Mouse (Mus musculus) cortical plate, adult 2 months (tissue): ENCODE measurements around the gene Ly9. TPM values are rescaled to one million over a fixed set of nuclear protein-coding genes. Genes with fewer than 3 reads are reported as not detected.

Experiments used
- H3K27ac ChIP-seq: fragments of 200-500 bp; 2 replicates; pipeline ENCODE4 v1.5.1; 2012; ENCODE audit warnings: low read length, control low read depth, inconsistent platforms; ENCODE audit not compliant: insufficient read depth
- H3K4me1 ChIP-seq: fragments of 200-500 bp; 2 replicates; pipeline ENCODE4 v1.6.1; 2011; ENCODE audit warnings: low read length; ENCODE audit not compliant: control insufficient read depth, insufficient read depth
- H3K4me3 ChIP-seq: fragments of 200-500 bp; 2 replicates; pipeline ENCODE4 v1.5.1; 2011; ENCODE audit warnings: mild to moderate bottlenecking, low read length, control low read depth; ENCODE audit not compliant: insufficient read depth
- CTCF ChIP-seq: fragments of 200-500 bp; IDR thresholded peaks from 2 replicates; pipeline ENCODE4 v1.5.1; 2011; ENCODE audit warnings: mild to moderate bottlenecking, control low read depth, low read length; ENCODE audit not compliant: insufficient read depth; ENCODE audit errors: extremely low read depth
- POLR2A ChIP-seq: fragments of 200-500 bp; IDR thresholded peaks from 2 replicates; pipeline ENCODE4 v1.6.1; 2011; ENCODE audit warnings: mild to moderate bottlenecking, low read length, control low read depth; ENCODE audit not compliant: insufficient read depth; ENCODE audit errors: extremely low read depth
- polyA plus RNA-seq: library from polyadenylated mRNA; depleted of rRNA; stranded (reverse); fragments of >200 nt; gene quantifications from 2 replicates; pipeline ENCODE4 v1.2.3, GENCODE M21; 2012

Gene Ly9
- polyA plus RNA-seq, 1 experiment: 0.27 TPM

DNA sequence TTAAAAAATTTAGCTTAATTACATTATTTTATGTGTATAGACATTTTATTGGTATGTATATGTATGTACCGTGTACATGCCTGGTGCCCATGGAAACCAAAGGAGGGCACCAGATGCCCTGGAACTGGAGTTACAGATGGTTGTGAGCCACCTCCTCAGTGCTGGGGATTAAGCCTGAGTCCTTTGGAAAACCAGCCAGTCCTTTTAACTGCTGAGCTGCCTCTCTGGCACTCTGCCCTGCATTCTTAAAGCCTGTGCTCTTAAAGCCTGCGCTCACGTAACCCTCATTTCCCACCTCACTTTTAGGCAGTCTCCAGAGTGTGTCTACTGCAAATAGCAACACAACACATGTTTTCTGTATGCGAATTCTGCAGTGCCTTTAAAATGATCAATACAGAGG, 23.7 kb upstream of the Ly9 start:
- Histone ChIP-seq H3K4me3 (no peak overlapping the region), H3K27ac (no peak overlapping the region), H3K4me1 (no peaks in the 10 kb centered on the region)
- TF ChIP-seq CTCF (no peak), POLR2A (no peak)

DNA sequence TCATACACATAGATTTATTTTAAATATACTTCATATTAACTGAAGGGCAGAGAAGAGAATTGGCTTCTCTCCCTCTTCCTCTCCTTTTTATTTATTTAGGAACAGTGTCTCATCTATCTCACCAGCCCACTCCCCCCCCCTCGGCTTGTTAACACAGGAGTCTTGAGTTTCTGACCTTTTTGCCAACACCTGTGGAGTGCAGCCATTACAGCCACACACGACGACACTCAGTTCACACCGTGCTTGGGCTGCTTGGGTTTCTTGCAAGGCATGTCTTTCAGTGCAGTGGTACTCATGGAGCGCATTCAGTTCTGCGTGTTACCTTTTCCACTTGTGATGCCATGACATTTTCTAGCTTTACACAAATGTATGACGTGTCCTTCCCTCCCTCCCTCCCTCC, 22.8 kb upstream of the Ly9 start:
- H3K27ac ChIP-seq: no peak overlapping the region
- TF ChIP-seq CTCF (no peak), POLR2A (no peak)
- H3K4me1 ChIP-seq: no peaks in the 10 kb centered on the region
- H3K4me3 ChIP-seq: no peak overlapping the region

DNA sequence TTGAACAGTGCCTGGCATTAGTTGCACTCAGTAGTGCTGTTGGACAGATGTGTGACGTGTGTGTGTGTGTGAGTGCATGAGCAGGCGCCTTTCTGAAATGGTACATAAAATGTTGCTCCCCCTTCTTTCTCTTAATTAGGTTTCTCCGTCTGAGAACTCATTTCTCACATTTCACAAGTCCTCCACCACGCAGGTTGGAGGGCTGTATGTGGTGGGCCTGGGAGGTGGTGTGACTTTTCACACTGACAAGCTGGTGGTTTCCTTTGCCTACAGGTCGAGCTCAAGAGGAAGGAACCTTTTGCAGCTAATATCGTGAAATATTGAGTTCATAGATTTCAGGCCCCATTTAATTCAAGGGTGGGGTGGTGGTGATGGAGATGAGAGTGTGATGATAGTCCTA, 22.0 kb upstream of the Ly9 start:
- TF ChIP-seq POLR2A: no peak
- TF ChIP-seq CTCF: no peak
- Histone ChIP-seq H3K4me1 (no peaks in the 10 kb centered on the region), H3K4me3 (no peak overlapping the region), H3K27ac (no peak overlapping the region)

DNA sequence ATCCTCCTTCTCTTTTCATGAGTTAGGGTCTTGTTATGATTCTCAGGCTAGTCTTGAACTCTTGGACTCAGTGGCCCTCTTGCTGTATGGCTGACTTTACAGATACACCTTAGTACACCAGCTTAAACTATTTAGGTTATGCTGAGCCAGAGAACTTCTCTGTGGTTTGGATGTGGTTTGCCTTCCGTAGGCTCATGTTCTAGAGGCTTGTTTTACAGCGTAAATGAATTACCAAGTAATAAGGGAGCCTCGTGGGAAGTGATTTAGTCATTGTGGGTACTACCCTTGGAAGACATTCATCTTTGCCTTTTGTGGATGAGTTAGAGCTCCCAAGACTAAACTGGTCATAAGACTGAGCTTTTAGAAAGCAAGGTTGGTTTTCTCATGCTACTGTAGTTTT, 20.6 kb upstream of the Ly9 start:
- H3K27ac ChIP-seq: no peak overlapping the region

DNA sequence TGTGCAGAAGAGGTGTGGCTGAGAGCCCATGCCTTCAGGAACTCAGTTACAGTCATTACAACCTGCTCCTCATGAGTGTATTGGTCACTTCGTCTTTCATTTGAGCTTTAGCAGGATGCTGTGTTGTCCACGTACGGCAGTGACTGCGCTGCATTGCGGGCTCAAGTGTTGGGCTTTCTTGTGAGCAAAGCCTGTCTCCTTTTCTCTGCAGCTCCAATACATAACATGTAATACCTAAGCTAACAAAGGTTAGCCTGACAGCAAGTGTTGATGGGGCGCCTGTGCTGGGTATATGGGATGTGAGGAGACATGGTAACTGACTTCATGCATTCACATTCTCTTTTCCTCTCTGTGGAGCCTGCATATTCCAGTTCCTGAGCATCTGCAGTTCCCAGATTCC, 12.9 kb upstream of the Ly9 start:
- Histone ChIP-seq H3K4me3 (no peak overlapping the region), H3K27ac (no peak overlapping the region), H3K4me1 (no peaks in the 10 kb centered on the region)
- TF ChIP-seq CTCF (no peak), POLR2A (no peak)

More for the DNA sequence above, 20.6 kb upstream of the Ly9 start:
- Histone ChIP-seq H3K4me1 (no peaks in the 10 kb centered on the region), H3K4me3 (no peak overlapping the region)
- TF ChIP-seq POLR2A: no peak
- no peak for TF ChIP-seq CTCF

DNA sequence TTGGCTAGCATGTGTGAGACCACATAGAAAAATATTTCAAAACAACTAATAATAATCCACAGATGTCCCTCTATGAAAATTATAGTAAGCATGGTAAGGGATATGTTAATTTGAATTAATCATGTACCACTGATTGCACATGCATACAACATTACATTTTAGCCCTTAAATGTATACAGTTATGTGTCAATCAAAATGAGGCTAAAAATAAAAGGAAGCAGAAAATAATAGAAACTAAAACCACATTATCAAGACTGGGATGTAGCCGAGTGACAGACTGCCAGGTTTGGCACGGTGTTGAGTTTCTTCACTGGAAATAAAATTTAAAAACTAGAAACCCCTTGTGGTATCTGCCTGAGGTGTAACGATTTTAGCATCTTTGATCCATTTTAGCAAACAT, 12.4 kb upstream of the Ly9 start:
- no peak overlapping the region for H3K27ac ChIP-seq
- TF ChIP-seq CTCF (no peak), POLR2A (no peak)
- no peaks in the 10 kb centered on the region for H3K4me1 ChIP-seq
- no peak overlapping the region for H3K4me3 ChIP-seq

DNA sequence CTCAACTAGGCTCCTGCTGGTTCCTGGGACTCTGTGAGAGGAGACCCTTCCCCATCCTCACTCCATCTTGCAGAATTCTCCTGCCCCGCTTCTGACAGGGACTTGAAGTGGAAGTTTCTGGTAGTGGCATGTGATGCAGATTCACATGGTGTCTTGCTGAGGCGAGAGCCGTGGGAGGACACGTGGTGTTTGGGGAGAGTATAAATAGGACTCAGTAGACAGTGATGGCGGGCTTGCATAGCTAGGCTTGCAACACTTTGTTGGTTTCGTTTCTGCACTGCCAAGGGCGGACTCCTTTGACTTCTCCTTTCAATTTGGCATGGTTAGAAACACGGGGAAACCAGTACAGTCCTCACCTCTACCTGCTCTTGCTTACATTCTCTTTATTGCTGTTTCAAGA, 11.8 kb upstream of the Ly9 start:
- Histone ChIP-seq H3K27ac (no peak overlapping the region), H3K4me1 (no peaks in the 10 kb centered on the region), H3K4me3 (no peak overlapping the region)
- TF ChIP-seq POLR2A (no peak), CTCF (no peak)

DNA sequence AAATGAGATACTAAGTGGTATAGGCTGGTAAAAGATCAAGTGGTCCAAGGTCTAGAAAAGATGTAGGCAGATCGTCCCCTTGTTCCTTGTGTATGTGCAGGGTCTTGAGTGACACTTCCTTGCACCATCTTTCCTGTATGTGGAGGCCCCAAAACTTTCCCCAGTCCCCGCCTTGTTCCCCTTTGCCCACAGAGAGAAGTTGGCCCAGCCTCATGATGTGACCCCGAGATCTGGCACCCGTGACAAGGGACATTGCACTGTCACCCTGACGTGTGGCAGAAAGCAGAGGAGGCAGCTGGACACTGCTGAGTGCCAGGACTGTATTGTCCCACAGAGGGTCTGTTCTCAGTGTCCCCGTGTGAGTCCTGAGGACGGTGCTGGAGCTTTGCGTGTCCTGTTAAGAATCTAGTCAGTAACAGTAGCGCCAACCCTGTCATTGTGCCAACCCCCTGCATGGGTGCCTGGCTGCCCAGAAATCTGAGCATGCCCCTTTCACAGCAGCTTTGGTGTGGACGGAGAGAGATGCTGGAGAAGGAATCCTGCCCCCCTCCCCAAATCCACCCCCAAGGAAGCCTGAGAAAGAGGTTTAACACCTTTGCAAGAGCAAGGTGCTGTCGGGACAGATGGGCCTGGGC, 9.8 kb upstream of the Ly9 start:
- no peak overlapping the region for H3K4me3 ChIP-seq
- H3K27ac ChIP-seq: no peak overlapping the region
- TF ChIP-seq CTCF (no peak), POLR2A (no peak)
- H3K4me1 ChIP-seq: no peaks in the 10 kb centered on the region

DNA sequence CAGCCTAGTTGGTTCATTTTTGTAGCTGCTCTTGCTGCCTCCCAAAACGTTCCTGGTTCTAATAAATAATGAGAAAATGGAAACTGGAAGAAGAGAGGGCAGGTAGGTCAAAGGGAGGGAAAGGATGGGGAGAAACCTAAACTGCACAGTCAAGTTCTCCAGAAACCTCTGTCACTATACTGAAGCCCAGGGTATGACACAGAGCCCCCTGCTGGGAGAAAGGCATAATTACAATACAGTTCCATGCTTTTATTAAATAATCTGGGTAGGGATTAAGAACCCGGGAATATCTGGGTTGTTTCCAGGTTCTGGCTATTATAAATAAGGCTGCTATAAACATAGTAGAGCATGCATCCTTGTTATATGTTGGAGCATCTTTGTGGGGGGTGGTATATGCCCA, 6.8 kb upstream of the Ly9 start:
- H3K4me1 ChIP-seq: no peaks in the 10 kb centered on the region
- TF ChIP-seq CTCF: peak; percentile 26; the same call in 1 of the 2 replicates
- TF ChIP-seq POLR2A: no peak
- no peak overlapping the region for H3K27ac ChIP-seq
- H3K4me3 ChIP-seq: no peak overlapping the region

DNA sequence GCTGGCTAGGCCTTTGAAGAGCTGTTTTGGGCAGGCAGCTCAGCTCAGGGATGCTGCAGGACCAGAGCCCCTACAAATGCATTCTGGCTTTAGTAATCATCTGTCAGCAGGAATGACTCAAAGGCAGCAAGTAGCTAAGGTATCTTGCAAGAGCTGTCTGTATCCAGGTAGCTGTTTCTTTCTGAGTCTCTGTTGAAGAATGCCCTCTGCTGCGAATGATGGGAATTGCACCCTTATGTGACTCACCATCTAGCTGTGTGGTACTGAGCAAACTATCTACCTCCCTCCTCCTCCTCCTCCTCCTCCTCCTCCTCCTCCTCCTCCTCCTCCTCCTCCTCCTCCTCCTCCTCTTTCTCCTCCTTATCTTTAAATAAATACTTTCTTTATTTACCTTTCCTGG, 3.6 kb upstream of the Ly9 start:
- TF ChIP-seq POLR2A: no peak
- TF ChIP-seq CTCF: 0 out of 2 replicates have a peak, but pooled peaks have one; percentile 10
- no peak overlapping the region for H3K4me3 ChIP-seq
- no peak overlapping the region for H3K27ac ChIP-seq
- H3K4me1 ChIP-seq: no peaks in the 10 kb centered on the region

DNA sequence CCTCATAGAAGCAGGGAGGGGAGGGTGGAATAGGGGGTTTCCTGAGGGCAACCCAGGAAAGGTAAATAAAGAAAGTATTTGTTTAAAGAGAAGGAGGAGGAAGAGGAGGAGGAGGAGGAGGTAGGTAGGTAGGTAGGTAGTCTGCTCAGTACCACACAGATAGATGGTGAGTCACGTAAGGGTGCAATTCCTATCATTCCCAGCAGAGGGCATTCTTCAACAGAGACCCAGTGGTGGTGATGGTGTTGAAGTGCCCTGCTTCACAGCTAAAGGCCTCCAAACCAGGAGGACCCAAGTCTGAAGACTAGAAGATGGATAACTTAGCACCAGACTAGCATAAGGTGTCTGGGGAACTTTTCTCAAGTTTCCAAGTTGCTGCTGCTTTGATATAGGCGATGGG, 2.8 kb upstream of the Ly9 start:
- no peak overlapping the region for H3K27ac ChIP-seq
- TF ChIP-seq CTCF: no peak
- no peak for TF ChIP-seq POLR2A
- H3K4me3 ChIP-seq: no peak overlapping the region
- H3K4me1 ChIP-seq: no peaks in the 10 kb centered on the region
